Comparison of ENCODE assay signal across 17 mouse cellular contexts in genomic region chr14:103571598-103572320, GRCm38 (mm10). TPM values are rescaled to one million over a fixed set of nuclear protein-coding genes. Genes with fewer than 3 reads are reported as not detected.
DNase-seq lines count a peak whose midpoint lies in the region; ATAC-seq and TF ChIP-seq lines count a peak whose summit lies in the region.
"Had no signal": no experiment of that assay in that cellular context is flagged by ENCODE, and none has a peak within 500 bp of the region (broad histone marks: within the 10 kb centered on the region; RNA-seq: fewer than 3 reads in every experiment).

No protein-coding gene starts in this region.

- TF ChIP-seq CTCF in forebrain, postnatal 0 days (IDR thresholded peaks at IDR 0.05; ENCODE audit: low read depth) = no peak

- intact Hi-C loops in left cerebral cortex, postnatal 4 days (cut with DNase I) = no loop called here
- intact Hi-C loops in left cerebral cortex, postnatal 14 days (cut with DNase I) = no loop called here

- H3K9ac ChIP-seq in forebrain, postnatal 0 days = no peak overlapping the region
- H3K9ac ChIP-seq in kidney, embryonic 16.5 days (replicated peaks; ENCODE audit: low read length) = no peak overlapping the region
- H3K9ac ChIP-seq: heart, embryonic 13.5 days; hindbrain, embryonic 12.5 days; limb, embryonic 12.5 days; midbrain, embryonic 13.5 days had no signal

- H3K4me1 ChIP-seq in forebrain, postnatal 0 days (ENCODE audit: insufficient read depth) = no peaks in the 10 kb centered on the region; the same call in 1 of the 2 replicates
- H3K4me1 ChIP-seq in kidney, embryonic 16.5 days (ENCODE audit: insufficient read depth, low read length) = no peaks in the 10 kb centered on the region
- H3K4me1 ChIP-seq: heart, embryonic 13.5 days; hindbrain, embryonic 12.5 days; limb, embryonic 12.5 days; midbrain, embryonic 13.5 days had no signal

- H3K36me3 ChIP-seq in forebrain, postnatal 0 days (ENCODE audit: insufficient read depth) = no peaks in the 10 kb centered on the region
- H3K36me3 ChIP-seq in kidney, embryonic 16.5 days (ENCODE audit: insufficient read depth, low read length) = no peaks in the 10 kb centered on the region
- H3K36me3 ChIP-seq: heart, embryonic 13.5 days; hindbrain, embryonic 12.5 days; limb, embryonic 12.5 days; midbrain, embryonic 13.5 days had no signal

- H3K27ac ChIP-seq in forebrain, postnatal 0 days (ENCODE audit: low read depth, low read length) = peak overlapping the region; percentile 17; the same call in 1 of the 2 replicates
- H3K27ac ChIP-seq in kidney, embryonic 16.5 days (ENCODE audit: low read length) = no peak overlapping the region
- H3K27ac ChIP-seq: heart, embryonic 13.5 days; hindbrain, embryonic 12.5 days; limb, embryonic 12.5 days; midbrain, embryonic 13.5 days had no signal

- peak; percentile 92 for ATAC-seq in forebrain, postnatal 0 days
- no peak for ATAC-seq in kidney, embryonic 16.5 days (ENCODE audit: low FRiP score, low TSS enrichment)
- ATAC-seq: midbrain, embryonic 13.5 days had no signal

- H3K9me3 ChIP-seq in forebrain, postnatal 0 days (ENCODE audit: low read length) = no peaks in the 10 kb centered on the region
- no peaks in the 10 kb centered on the region for H3K9me3 ChIP-seq in kidney, embryonic 16.5 days (ENCODE audit: low read length)
- H3K9me3 ChIP-seq: heart, embryonic 13.5 days; hindbrain, embryonic 12.5 days; limb, embryonic 12.5 days; midbrain, embryonic 13.5 days had no signal

- H3K27me3 ChIP-seq in forebrain, postnatal 0 days (ENCODE audit: insufficient read depth, low read length) = no peaks in the 10 kb centered on the region
- H3K27me3 ChIP-seq in kidney, embryonic 16.5 days (ENCODE audit: insufficient read depth, low read length) = no peaks in the 10 kb centered on the region
- H3K27me3 ChIP-seq: heart, embryonic 13.5 days; hindbrain, embryonic 12.5 days; limb, embryonic 12.5 days; midbrain, embryonic 13.5 days had no signal

- no peak overlapping the region for H3K4me3 ChIP-seq in forebrain, postnatal 0 days (ENCODE audit: low read depth, low read length)
- no peak overlapping the region for H3K4me3 ChIP-seq in kidney, embryonic 16.5 days (ENCODE audit: low read length)
- H3K4me3 ChIP-seq: heart, embryonic 13.5 days; hindbrain, embryonic 12.5 days; limb, embryonic 12.5 days; midbrain, embryonic 13.5 days had no signal

- WGBS in forebrain, postnatal 0 days = 55% methylated on average over 13 of the region's 13 CpGs
- 72% methylated on average over 13 of the region's 13 CpGs for WGBS in kidney, embryonic 16.5 days

- H3K4me2 ChIP-seq in forebrain, postnatal 0 days (ENCODE audit: low read depth) = no peak overlapping the region
- no peak overlapping the region for H3K4me2 ChIP-seq in kidney, embryonic 16.5 days (replicated peaks; ENCODE audit: low read depth, low read length)
- H3K4me2 ChIP-seq: heart, embryonic 13.5 days; hindbrain, embryonic 12.5 days; limb, embryonic 12.5 days; midbrain, embryonic 13.5 days had no signal

- DNase-seq in left cerebral cortex, postnatal 4 days = peak; percentile 55
- DNase-seq in left cerebral cortex, postnatal 14 days (ENCODE audit: low spot score in 2 of 2) = no peak
- peak; percentile 15 for DNase-seq in cerebellum, adult 8-10 months
- peak; percentile 56 for DNase-seq in forebrain, postnatal 0 days
- peak; percentile 36 for DNase-seq in right cerebral cortex, postnatal 25 days
- no peak for DNase-seq in lung, adult 18-20 months
- DNase-seq: adrenal gland, postnatal 25 days; kidney, adult 11 months; lung, postnatal 4 days; thymus, adult 18-20 months had no signal

RNA-seq across cellular contexts. Expression of gene Scel, which starts 58.6 kb away (rescaled TPM):
- under 1 TPM; 0.46 to 0.56 TPM for total RNA-seq in left cerebral cortex, postnatal 4 days (2021)
- 1 to 10 TPM; 1.6 to 2.7 TPM for total RNA-seq in left cerebral cortex, postnatal 14 days (2021)
- 0.29 and 1.1 TPM in 2 replicates for total RNA-seq in forebrain, postnatal 0 days (2014; rRNA removed)
- 0.19 and 0.30 TPM in 2 replicates for polyA plus RNA-seq in forebrain, postnatal 0 days (2015; fragmentation: Nextera tagmentation; extraction: Ambion mirVana)
- 2.2 and 2.7 TPM in 2 replicates for polyA plus RNA-seq in kidney, embryonic 16.5 days (2015; fragmentation: Nextera tagmentation; extraction: Ambion mirVana)
- total RNA-seq: MEL had no signal
- polyA plus RNA-seq: large intestine, adult 2 months had no signal

Comparison
In these comparisons a context has a peak if more than half of its experiments do, and no peak if none do; other contexts are left out.
1. DNase-seq: peak in left cerebral cortex, postnatal 4 days (single experiment), cerebellum, adult 8-10 months (single experiment), forebrain, postnatal 0 days (single experiment) and right cerebral cortex, postnatal 25 days (single experiment); none in left cerebral cortex, postnatal 14 days (0 of 2) and lung, adult 18-20 months (0 of 2).